Mouse (Mus musculus) CH12.LX (cell line): Measurements from ENCODE around the gene Ccnk.

Experiments used
- CTCF ChIP-seq, 2 experiments: IDR thresholded peaks in 1 of 2; conservative IDR thresholded peaks in 1 of 2; 2 replicates each; pipeline ENCODE4 v1.5.1; 2011 to 2012; ENCODE audit warnings: low read depth in 2 of 2, low read length in 2 of 2, improper control_type of control experiment in 1 of 2, inconsistent platforms in 1 of 2, mild to moderate bottlenecking in 1 of 2, moderate library complexity in 1 of 2
- ETS1 ChIP-seq: conservative IDR thresholded peaks from 2 replicates; pipeline ENCODE4 v1.6.1; 2012; ENCODE audit warnings: low read depth, mild to moderate bottlenecking, inconsistent platforms, low read length, improper control_type of control experiment, moderate library complexity
- JUND ChIP-seq: conservative IDR thresholded peaks from 2 replicates; pipeline ENCODE4 v1.6.1; 2011; ENCODE audit warnings: low read depth, low read length, improper control_type of control experiment
- MXI1 ChIP-seq: IDR thresholded peaks from 2 replicates; pipeline ENCODE4 v1.6.1; 2011; ENCODE audit warnings: mild to moderate bottlenecking, low read depth, low read length, improper control_type of control experiment
- POLR2A ChIP-seq: IDR thresholded peaks from 2 replicates; pipeline ENCODE4 v1.6.1; 2011; ENCODE audit warnings: low read depth, mild to moderate bottlenecking, improper control_type of control experiment, low read length
- RAD21 ChIP-seq: IDR thresholded peaks from 2 replicates; pipeline ENCODE4 v1.6.1; 2011; ENCODE audit warnings: low read depth, mild to moderate bottlenecking, low read length, improper control_type of control experiment, moderate library complexity
- ZC3H11A ChIP-seq: IDR thresholded peaks from 2 replicates; pipeline ENCODE4 v1.6.1; 2012; ENCODE audit warnings: low read depth, mild to moderate bottlenecking, inconsistent platforms, low read length, improper control_type of control experiment

- no peak for TF ChIP-seq ETS1
- no peak for TF ChIP-seq CTCF (conservative IDR thresholded peaks at IDR 0.05 in 1 of 2, IDR thresholded peaks at IDR 0.05 in 1 of 2; ENCODE audit: low read depth in 2 of 2, low read length in 2 of 2)
- no peak for TF ChIP-seq RAD21
- TF ChIP-seq JUND: no peak
- no peak for TF ChIP-seq ZC3H11A
- no peak for TF ChIP-seq POLR2A
- TF ChIP-seq MXI1: no peak
These were observed 61.7 kb downstream of the Ccnk start for GRCm38 (mm10) chr12:108240953-108241588.
